Mouse (Mus musculus): ENCODE measurements around the gene B020004J07Rik.
"Not testable (repeated sequence)": the region's sequence is repeated elsewhere in the genome, so short reads cannot be mapped to it uniquely, and the experiment has no call there.

B020004J07Rik gene
- long read RNA-seq, experiment 1, result 0 reads
- long read RNA-seq, experiment 2, result 0 reads

GRCm38 (mm10) chr4:101843923-101844322 lies at the start of gene B020004J07Rik:
TSS of gene B020004J07Rik (minus strand) at chr4:101844023.
- intact Hi-C loops (cut with DNase I), result not testable (repeated sequence)

- intact Hi-C loops (cut with DNase I), result no loop called here
These were observed 45.6 kb upstream of the B020004J07Rik start for GRCm38 (mm10) chr4:101889377-101889776.

GRCm38 (mm10) chr4:101883641-101884040 lies 39.8 kb upstream of the B020004J07Rik start:
- intact Hi-C loops (cut with DNase I), result no loop called here

- intact Hi-C loops (cut with DNase I), result not testable (repeated sequence)
These were observed 31.9 kb upstream of the B020004J07Rik start for GRCm38 (mm10) chr4:101875687-101876086.

- intact Hi-C loops (cut with DNase I), result not testable (repeated sequence)
These were observed 28.2 kb upstream of the B020004J07Rik start for GRCm38 (mm10) chr4:101872031-101872430.

- intact Hi-C loops (cut with DNase I), result loop anchor here (5.0 kb wide), 1 partner anchor 135 kb away; no protein-coding TSS in a partner anchor
These were observed 18.5 kb upstream of the B020004J07Rik start for GRCm38 (mm10) chr4:101862289-101862688.

GRCm38 (mm10) chr4:101860873-101861272 lies 17.1 kb upstream of the B020004J07Rik start:
- intact Hi-C loops (cut with DNase I), result loop anchor here (5.0 kb wide), 1 partner anchor 136 kb away; no protein-coding TSS in a partner anchor

- intact Hi-C loops (cut with DNase I), result no loop called here
These were observed 7.1 kb upstream of the B020004J07Rik start for GRCm38 (mm10) chr4:101850908-101851307.

All from adrenal gland (tissue).